Mouse (Mus musculus): ENCODE results near the gene Slc11a1.

Gene Slc11a1

GRCm38 (mm10) chr1:74411753-74412325 lies 36.8 kb downstream of the Slc11a1 start:
- no peak for DNase-seq (ENCODE audit: inconsistent ontology term)

- DNase-seq (ENCODE audit: inconsistent ontology term): no peak
These were observed 37.7 kb downstream of the Slc11a1 start for GRCm38 (mm10) chr1:74412711-74413110.

GRCm38 (mm10) chr1:74415143-74415542 lies 40.1 kb downstream of the Slc11a1 start:
- DNase-seq (ENCODE audit: inconsistent ontology term): peak; percentile 60

GRCm38 (mm10) chr1:74418747-74419439 lies 43.9 kb downstream of the Slc11a1 start:
- DNase-seq (ENCODE audit: inconsistent ontology term): peak; percentile 58

GRCm38 (mm10) chr1:74419440-74419794 lies 44.4 kb downstream of the Slc11a1 start:
- peak; percentile 33 for DNase-seq (ENCODE audit: inconsistent ontology term)

GRCm38 (mm10) chr1:74423147-74423546 lies 48.2 kb downstream of the Slc11a1 start:
- no peak for DNase-seq (ENCODE audit: inconsistent ontology term)

- no peak for DNase-seq (ENCODE audit: inconsistent ontology term)
These were observed 50.9 kb downstream of the Slc11a1 start for GRCm38 (mm10) chr1:74425845-74426244.

GRCm38 (mm10) chr1:74433220-74433619 lies 58.2 kb downstream of the Slc11a1 start:
- no peak for DNase-seq (ENCODE audit: inconsistent ontology term)

- no peak for DNase-seq (ENCODE audit: inconsistent ontology term)
These were observed 59.6 kb downstream of the Slc11a1 start for GRCm38 (mm10) chr1:74434596-74434995.

GRCm38 (mm10) chr1:74435563-74435962 lies 60.6 kb downstream of the Slc11a1 start:
- DNase-seq (ENCODE audit: inconsistent ontology term): no peak
